Mouse (Mus musculus) adrenal gland, postnatal 25 days (tissue): Measurements from ENCODE around the gene Ptprj. TPM values are rescaled to one million over a fixed set of nuclear protein-coding genes. Genes with fewer than 3 reads are reported as not detected.
"Not testable (repeated sequence)": the region's sequence is repeated elsewhere in the genome, so short reads cannot be mapped to it uniquely, and the experiment has no call there.

Experiments used
- DNase-seq: peaks from one replicate; pipeline ENCODE4 v3.0.0; 2021; ENCODE audit warnings: mixed read lengths
- total RNA-seq: library from RNA; stranded (reverse); gene quantifications from 2 replicates; pipeline ENCODE4 v1.2.3, GENCODE M21; 2021

The Ptprj gene
- total RNA-seq, 1 experiment from 2014 or later = 17.4 TPM

- not testable (repeated sequence) for DNase-seq
Measured at GRCm38 (mm10) chr2:90398633-90399107, 181.8 kb downstream of the Ptprj start, which contains the start of gene Olfr1274-ps. TSS of gene Olfr1274-ps (plus strand) at chr2:90398683.

Other genes starting within 250 kb of the Ptprj start
- not detected in 2 replicates for gene Olfr1274-ps, start 182.0 kb downstream of the Ptprj start, total RNA-seq
- 19.7 and 23.4 TPM in 2 replicates for gene Nup160, start 96.6 kb upstream of the Ptprj start, total RNA-seq
- 65.2 and 72.0 TPM in 2 replicates for gene Fnbp4, start 164.7 kb upstream of the Ptprj start, total RNA-seq
- 0.67 and 1.5 TPM in 2 replicates for gene Agbl2, start 202.1 kb upstream of the Ptprj start, total RNA-seq